Mouse (Mus musculus): ENCODE data around the gene Itga7. TPM values are rescaled to one million over a fixed set of nuclear protein-coding genes. Genes with fewer than 3 reads are reported as not detected.

Gene Itga7
- polyA plus RNA-seq, 1 experiment from 2014 or later: 2.9 TPM

DNA sequence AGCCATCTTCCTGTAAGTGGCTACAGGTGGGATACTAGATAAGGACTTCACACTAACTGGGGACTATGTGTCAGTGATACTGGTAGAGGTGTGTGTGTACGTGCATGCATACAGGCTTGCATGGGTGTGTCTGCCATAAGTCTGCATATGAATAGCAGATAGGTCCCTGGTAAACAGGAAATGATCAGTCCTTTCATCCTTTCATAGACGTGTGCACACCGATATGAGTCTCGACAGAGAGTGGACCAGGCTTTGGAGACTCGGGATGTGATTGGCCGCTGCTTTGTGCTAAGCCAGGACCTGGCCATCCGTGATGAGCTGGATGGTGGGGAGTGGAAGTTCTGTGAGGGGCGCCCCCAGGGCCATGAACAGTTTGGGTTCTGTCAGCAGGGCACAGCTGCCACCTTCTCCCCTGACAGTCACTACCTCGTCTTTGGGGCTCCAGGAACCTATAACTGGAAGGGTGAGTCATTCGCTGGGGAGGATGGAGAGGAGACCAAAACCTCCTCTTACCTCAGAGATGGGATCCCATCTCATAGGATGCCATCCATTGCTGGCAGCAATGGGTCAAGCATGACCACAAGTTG, 7.0 kb downstream of the Itga7 start:
- Histone ChIP-seq H3K4me1 (replicated peaks) (no peaks in the 10 kb centered on the region), H3K27ac (no peak overlapping the region), H3K4me3 (replicated peaks) (no peak overlapping the region), H3K36me3 (no peaks in the 10 kb centered on the region), H3K9ac (no peak overlapping the region), H3K9me3 (no peaks in the 10 kb centered on the region), H3K27me3 (replicated peaks) (peaks cover 7% of the 10 kb centered on the region; the same call in 1 of the 2 replicates), H3K4me2 (replicated peaks) (no peak overlapping the region)
- 78% methylated on average over 10 of the region's 10 CpGs for WGBS
- ATAC-seq: no peak

DNA sequence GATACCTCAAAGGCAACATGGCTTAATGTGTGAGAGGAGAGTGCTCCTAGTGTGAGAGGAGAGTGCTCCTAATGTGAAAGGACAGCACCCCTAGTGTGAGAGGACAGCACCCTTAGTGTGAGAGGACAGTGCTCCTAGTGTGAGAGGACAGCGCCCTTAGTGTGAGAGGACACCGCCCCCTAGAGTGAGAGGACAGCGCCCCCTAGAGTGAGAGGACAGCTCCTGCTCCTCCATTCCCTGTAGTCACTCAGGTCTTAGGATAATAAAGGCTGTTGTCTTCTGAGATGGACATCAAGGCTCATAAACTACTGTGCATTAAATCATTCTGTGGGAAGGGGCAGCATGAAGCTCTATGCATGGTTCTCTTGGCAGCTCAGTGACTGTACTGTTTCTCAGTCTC, 12.1 kb downstream of the Itga7 start:
- H3K9ac ChIP-seq: no peak overlapping the region
- H3K4me3 ChIP-seq (replicated peaks): no peak overlapping the region
- no peak overlapping the region for H3K27ac ChIP-seq
- H3K4me2 ChIP-seq (replicated peaks): no peak overlapping the region
- no peak for ATAC-seq
- no peaks in the 10 kb centered on the region for H3K4me1 ChIP-seq (replicated peaks)
- no peaks in the 10 kb centered on the region for H3K27me3 ChIP-seq (replicated peaks)
- no peaks in the 10 kb centered on the region for H3K9me3 ChIP-seq
- 27% methylated on average over 3 of the region's 3 CpGs for WGBS
- no peaks in the 10 kb centered on the region for H3K36me3 ChIP-seq

DNA sequence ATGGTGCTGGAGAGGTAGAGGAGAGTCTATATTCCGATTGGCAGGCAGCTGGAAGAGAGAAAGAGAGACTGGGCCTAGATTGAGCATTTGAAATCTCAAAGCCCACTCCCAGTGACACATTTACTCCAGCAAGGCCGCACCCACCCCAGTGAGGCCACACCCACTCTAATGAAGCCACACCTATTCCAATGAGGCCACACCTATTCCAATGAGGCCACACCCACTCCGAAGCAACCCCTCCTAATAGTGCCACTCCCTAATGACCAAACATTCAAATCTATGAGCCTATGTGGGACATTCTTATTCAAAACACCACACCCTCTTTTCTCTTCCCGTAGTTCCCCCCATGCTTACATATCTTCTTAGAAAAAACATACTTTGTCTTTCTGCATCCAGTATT, 13.9 kb downstream of the Itga7 start:
- no peak overlapping the region for H3K4me2 ChIP-seq (replicated peaks)
- H3K4me1 ChIP-seq (replicated peaks): no peaks in the 10 kb centered on the region
- H3K27ac ChIP-seq: no peak overlapping the region
- no peaks in the 10 kb centered on the region for H3K36me3 ChIP-seq
- WGBS: 85% methylated on average over 4 of the region's 4 CpGs
- H3K27me3 ChIP-seq (replicated peaks): no peaks in the 10 kb centered on the region
- H3K4me3 ChIP-seq (replicated peaks): no peak overlapping the region
- no peak for ATAC-seq
- no peaks in the 10 kb centered on the region for H3K9me3 ChIP-seq
- H3K9ac ChIP-seq: no peak overlapping the region

DNA sequence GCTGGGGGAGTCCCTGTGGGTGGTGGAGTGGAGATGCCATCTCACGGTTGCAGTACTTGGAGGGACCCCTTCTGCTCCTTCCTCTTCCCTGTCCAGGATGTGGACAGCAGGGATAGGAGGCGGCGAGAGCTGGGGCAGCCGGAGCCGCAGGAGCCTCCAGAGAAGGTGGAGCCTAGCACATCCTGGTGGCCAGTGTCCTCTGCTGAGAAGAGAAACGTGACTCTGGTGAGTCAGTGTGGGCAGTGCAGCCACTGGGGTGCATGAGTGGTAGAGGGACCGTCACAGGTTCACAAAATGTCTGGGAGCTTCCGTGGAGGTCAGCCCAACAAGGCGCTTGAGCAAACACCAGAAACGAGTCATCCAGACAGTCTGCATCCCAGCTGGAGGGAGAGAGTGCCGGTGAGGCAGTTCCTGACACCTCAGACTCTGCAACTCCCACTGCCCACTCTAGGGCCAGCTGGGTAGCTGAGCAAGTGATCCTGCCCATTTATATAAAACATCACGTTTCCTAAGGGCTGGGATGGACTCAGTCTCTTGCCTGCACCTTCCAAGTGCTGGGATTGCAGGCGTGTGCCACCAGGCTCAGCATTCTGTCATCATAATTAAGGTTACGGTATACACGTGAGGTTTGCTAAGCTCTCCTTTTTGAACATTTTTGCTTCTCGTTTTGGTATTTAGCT, 16.7 kb downstream of the Itga7 start:
- peak; percentile 36; the same call in 1 of the 2 replicates for ATAC-seq
- no peaks in the 10 kb centered on the region for H3K9me3 ChIP-seq
- H3K4me2 ChIP-seq (replicated peaks): no peak overlapping the region
- no peak overlapping the region for H3K4me3 ChIP-seq (replicated peaks)
- 58% methylated on average over 16 of the region's 16 CpGs for WGBS
- no peaks in the 10 kb centered on the region for H3K36me3 ChIP-seq
- no peak overlapping the region for H3K9ac ChIP-seq
- H3K27me3 ChIP-seq (replicated peaks): no peaks in the 10 kb centered on the region
- H3K27ac ChIP-seq: no peak overlapping the region
- H3K4me1 ChIP-seq (replicated peaks): no peaks in the 10 kb centered on the region

DNA sequence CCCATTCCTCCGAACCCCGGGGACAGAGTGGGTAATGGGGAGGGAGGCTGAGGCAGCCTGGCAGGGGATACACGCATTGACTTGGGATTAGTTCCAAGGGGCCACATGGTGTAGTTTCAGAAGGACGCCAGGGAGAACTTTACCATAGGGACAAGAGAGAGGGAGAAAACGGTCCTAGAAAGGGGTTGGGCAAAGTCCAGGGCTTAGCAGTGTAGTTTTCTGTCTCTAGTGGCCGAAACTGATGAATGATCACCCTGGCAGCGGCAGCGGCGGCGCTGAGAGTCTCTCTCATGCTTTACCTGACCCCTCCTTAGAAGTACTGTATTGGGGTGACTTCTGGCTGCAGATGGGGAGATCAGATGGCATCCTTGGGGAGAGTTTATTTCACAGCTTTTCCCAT, 24.7 kb downstream of the Itga7 start:
- no peaks in the 10 kb centered on the region for H3K36me3 ChIP-seq
- peaks cover 6% of the 10 kb centered on the region; the same call in 1 of the 2 replicates for H3K4me1 ChIP-seq (replicated peaks)
- 77% methylated on average over 10 of the region's 10 CpGs for WGBS
- H3K4me2 ChIP-seq (replicated peaks): no peak overlapping the region
- no peaks in the 10 kb centered on the region for H3K27me3 ChIP-seq (replicated peaks)
- H3K9ac ChIP-seq: no peak overlapping the region
- no peak overlapping the region for H3K27ac ChIP-seq
- no peak for ATAC-seq
- H3K4me3 ChIP-seq (replicated peaks): no peak overlapping the region
- H3K9me3 ChIP-seq: no peaks in the 10 kb centered on the region

DNA sequence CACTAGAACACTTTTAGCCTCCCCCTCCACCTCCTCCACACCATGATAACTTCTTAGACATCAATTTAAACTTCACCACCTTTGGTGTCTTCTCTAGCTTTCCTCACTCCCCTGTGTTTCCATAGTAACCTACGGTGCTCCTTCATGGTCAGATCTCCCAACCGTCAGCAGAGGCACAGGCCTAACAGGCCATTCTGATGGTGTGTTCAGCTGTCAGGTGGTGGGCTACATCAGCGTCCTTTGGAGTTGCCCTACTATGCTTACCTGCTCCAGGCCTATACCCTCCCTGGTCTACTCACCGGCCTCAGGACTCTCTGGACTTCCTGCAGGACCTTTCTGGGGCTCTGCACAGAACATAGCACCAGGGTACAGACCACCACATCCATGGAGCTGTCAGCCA, 26.5 kb downstream of the Itga7 start:
- 84% methylated on average over 4 of the region's 4 CpGs for WGBS
- Histone ChIP-seq H3K27me3 (replicated peaks) (no peaks in the 10 kb centered on the region), H3K9me3 (no peaks in the 10 kb centered on the region), H3K27ac (0 out of 2 replicates have a peak overlapping the region, but pooled peaks have one; percentile 59), H3K9ac (no peak overlapping the region), H3K4me2 (replicated peaks) (peak overlapping the region; percentile 37; the same call in 1 of the 2 replicates), H3K36me3 (no peaks in the 10 kb centered on the region), H3K4me1 (replicated peaks) (peaks cover 6% of the 10 kb centered on the region; the same call in 1 of the 2 replicates), H3K4me3 (replicated peaks) (no peak overlapping the region)
- ATAC-seq: 0 out of 2 replicates have a peak, but pooled peaks have one; percentile 6

DNA sequence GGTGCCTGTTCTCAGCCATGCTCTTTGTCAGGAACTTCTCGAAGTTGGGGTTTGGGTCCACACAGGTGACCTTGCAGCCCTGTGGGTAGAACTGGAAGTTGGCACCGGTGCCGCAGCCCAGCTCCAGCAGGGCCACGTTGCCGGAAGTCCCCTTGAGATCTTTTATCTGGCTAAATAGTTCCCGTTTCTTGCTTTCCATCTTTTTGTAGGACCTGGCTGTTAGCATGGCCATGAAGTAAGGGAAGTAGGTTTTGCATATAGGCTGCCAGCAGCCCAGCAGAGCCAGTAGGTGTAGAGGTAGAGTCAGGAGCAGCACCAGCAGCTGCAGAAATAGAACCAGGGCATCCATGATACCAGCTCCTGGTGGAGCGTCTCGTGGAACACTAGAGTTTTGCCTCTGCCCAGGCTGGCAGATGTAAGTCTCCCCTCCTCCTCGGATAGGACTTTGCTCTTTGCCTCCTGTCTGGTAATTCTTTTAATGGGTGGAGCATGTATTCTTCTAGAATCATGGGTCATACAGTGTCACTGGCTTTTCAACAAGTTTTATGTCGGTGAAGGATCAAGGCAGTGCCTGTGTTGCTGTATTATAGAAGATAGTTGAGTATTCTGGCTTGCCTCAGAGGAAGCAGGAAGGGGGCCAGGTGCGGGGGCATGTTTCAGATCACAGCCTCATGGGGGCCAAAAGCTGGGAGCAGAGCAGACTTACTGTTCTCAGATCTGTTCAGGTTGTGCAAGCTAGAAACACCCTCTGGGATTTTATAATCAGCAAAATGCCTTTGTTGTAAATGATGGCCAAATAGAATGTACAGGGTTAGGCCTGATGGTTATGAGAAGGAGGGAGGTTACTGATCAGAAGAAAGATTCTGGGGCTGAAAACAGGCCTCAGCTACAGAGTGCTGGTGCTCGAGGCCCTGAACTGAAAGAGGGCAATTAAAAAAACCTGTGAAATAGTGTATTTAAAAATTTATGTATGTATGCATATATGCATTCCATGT, 27.3 kb downstream of the Itga7 start, which contains the start of gene Mettl7b:
Gene Mettl7b (minus strand): TSS at position 399 of the 995 bp plus-strand sequence.
- Histone ChIP-seq H3K27ac (peak within 1 kb of the TSS; percentile 59), H3K4me3 (replicated peaks) (no peak within 1 kb of the TSS)

DNA sequence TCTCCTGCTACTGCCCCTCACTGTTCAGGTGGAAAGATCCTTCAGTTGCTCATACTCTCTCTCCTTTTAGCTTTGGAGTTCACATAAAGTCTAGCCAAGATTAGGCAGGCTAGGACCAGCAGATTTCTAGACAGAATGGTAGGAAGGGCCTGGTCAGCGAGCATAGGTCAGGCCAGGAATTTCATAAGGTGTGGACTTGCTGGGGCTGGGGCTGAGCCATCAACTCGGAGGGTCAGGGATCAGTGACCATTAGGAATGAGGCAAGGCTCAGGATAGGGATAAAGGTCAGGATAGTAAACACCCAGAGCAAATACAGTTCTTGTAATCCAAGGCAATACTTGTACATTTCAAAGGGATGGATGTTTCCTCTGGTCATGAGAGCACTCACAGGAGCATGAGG, 31.3 kb downstream of the Itga7 start:
- Histone ChIP-seq H3K9ac (no peak overlapping the region), H3K9me3 (no peaks in the 10 kb centered on the region), H3K4me1 (replicated peaks) (peaks cover 6% of the 10 kb centered on the region; the same call in 1 of the 2 replicates), H3K4me3 (replicated peaks) (no peak overlapping the region), H3K27me3 (replicated peaks) (no peaks in the 10 kb centered on the region), H3K27ac (no peak overlapping the region), H3K36me3 (no peaks in the 10 kb centered on the region), H3K4me2 (replicated peaks) (no peak overlapping the region)
- WGBS: 61% methylated on average over 2 of the region's 2 CpGs
- no peak for ATAC-seq

More for the DNA sequence above, 27.3 kb downstream of the Itga7 start, which contains the start of gene Mettl7b:
- peak; percentile 90 for ATAC-seq
- no peaks in the 10 kb centered on the region for H3K36me3 ChIP-seq
- H3K4me1 ChIP-seq (replicated peaks): peaks cover 6% of the 10 kb centered on the region; the same call in 1 of the 2 replicates
- WGBS: 66% methylated on average over 12 of the region's 12 CpGs
- peak within 1 kb of the TSS; percentile 37; the same call in 1 of the 2 replicates for H3K4me2 ChIP-seq (replicated peaks)
- H3K27me3 ChIP-seq (replicated peaks): no peaks in the 10 kb centered on the region
- no peak within 1 kb of the TSS for H3K9ac ChIP-seq
- H3K9me3 ChIP-seq: no peaks in the 10 kb centered on the region

DNA sequence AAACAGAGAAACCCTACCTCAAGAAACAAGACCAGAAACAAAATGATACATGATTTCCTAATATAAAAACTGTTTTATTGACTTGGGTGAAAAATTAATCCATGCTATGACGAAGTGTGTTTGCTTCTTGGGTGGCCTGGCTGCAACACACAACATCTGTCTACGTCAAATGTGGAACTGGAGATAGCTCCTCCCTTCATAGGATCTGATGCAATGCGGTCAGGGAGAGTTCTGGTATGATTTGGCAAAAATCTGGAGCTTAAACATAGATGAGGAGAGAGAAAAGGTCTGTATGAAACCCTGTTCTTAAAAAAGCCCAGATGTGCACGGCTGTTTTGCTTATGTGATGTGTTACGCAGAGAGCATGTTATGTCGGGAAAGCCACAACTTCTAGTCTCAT, 32.3 kb downstream of the Itga7 start:
- Histone ChIP-seq H3K4me1 (replicated peaks) (peaks cover under 1% of the 10 kb centered on the region; the same call in 1 of the 2 replicates), H3K9ac (no peak overlapping the region), H3K4me2 (replicated peaks) (no peak overlapping the region), H3K36me3 (no peaks in the 10 kb centered on the region), H3K27ac (peak overlapping the region; percentile 24; the same call in 1 of the 2 replicates), H3K9me3 (no peaks in the 10 kb centered on the region), H3K27me3 (replicated peaks) (no peaks in the 10 kb centered on the region), H3K4me3 (replicated peaks) (no peak overlapping the region)
- WGBS: 53% methylated on average over 6 of the region's 6 CpGs
- ATAC-seq: no peak

DNA sequence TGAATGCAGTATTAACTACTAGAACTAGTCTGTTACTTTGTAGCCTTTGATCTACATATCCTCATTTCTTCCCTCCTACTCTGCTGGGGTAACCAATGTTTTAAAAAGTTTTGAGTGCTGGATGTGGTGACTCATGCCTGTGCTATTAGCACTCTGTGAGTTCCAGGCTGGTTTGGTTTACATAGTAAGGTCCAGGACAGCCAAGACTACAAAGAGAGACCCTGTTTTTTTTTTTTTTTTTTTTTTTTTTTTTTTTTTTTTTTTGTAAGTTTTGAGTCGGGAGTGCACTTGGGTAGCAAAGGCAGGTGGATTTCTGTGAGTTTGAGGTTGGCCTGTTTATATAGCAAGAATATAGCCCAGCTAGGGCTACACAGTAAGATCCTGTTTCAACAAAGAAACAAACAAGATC, 34.7 kb downstream of the Itga7 start:
- Histone ChIP-seq H3K9me3 (no peaks in the 10 kb centered on the region), H3K27ac (0 out of 2 replicates have a peak overlapping the region, but pooled peaks have one; percentile 4), H3K9ac (no peak overlapping the region), H3K4me1 (replicated peaks) (no peaks in the 10 kb centered on the region), H3K4me3 (replicated peaks) (no peak overlapping the region), H3K4me2 (replicated peaks) (no peak overlapping the region), H3K36me3 (no peaks in the 10 kb centered on the region), H3K27me3 (replicated peaks) (no peaks in the 10 kb centered on the region)
- WGBS: 29% methylated on average over 1 of the region's 1 CpGs
- peak; percentile 67; the same call in 1 of the 2 replicates for ATAC-seq

DNA sequence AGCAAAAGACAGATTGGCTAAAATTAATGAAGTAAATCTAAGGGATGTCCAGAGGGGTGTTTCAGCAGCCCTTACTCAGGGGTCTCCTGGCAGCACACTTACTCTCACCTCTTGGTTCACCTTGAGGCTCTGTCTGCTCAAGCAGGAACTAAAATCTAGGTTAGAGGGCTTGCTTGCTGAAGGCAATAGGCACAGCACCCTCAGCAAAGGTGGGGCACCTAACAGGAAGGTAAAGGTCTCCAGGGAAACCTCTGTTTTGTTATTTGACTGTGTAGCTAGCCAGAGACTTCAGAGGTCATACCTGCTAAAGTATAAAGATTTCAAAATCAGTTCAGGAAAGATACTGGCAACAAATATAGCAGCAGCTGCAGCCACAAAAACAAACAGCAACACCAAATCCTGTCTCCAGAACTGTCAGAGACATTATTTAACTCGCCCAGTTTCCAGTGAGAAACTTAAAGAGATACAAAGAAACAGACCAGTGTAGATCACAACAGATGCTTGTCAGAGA, 37.2 kb downstream of the Itga7 start:
- 30% methylated on average over 1 of the region's 1 CpGs for WGBS
- ATAC-seq: 0 out of 2 replicates have a peak, but pooled peaks have one; percentile 35

More for the DNA sequence above, 37.2 kb downstream of the Itga7 start:
- Histone ChIP-seq H3K9me3 (no peaks in the 10 kb centered on the region), H3K36me3 (no peaks in the 10 kb centered on the region), H3K4me1 (replicated peaks) (no peaks in the 10 kb centered on the region), H3K4me2 (replicated peaks) (no peak overlapping the region), H3K4me3 (replicated peaks) (no peak overlapping the region), H3K27me3 (replicated peaks) (no peaks in the 10 kb centered on the region), H3K9ac (no peak overlapping the region), H3K27ac (no peak overlapping the region)
